Mouse (Mus musculus) small intestine, adult 2 months (tissue): ENCODE measurements around the gene Selenof. TPM values are rescaled to one million over a fixed set of nuclear protein-coding genes. Genes with fewer than 3 reads are reported as not detected.

Experiments
- H3K27ac ChIP-seq: fragments of 200-500 bp; 2 replicates; pipeline ENCODE4 v1.5.1; 2012; ENCODE audit warnings: low read depth, low read length, control low read depth, inconsistent platforms; ENCODE audit not compliant: insufficient read depth
- H3K27me3 ChIP-seq: fragments of 200-500 bp; 2 replicates; pipeline ENCODE4 v1.6.1; 2012; ENCODE audit warnings: mild to moderate bottlenecking, moderate library complexity, low read length, inconsistent platforms; ENCODE audit not compliant: control insufficient read depth, insufficient read depth
- H3K36me3 ChIP-seq: fragments of 200-500 bp; 2 replicates; pipeline ENCODE4 v1.6.1; 2012; ENCODE audit warnings: mild to moderate bottlenecking, low read length, control low read depth, inconsistent platforms; ENCODE audit not compliant: control insufficient read depth, insufficient read depth
- H3K4me1 ChIP-seq: fragments of 200-500 bp; 2 replicates; pipeline ENCODE4 v1.6.1; 2012; ENCODE audit warnings: low read length, inconsistent platforms, mixed read lengths; ENCODE audit not compliant: control insufficient read depth, insufficient read depth, insufficient read length
- H3K4me3 ChIP-seq: fragments of 200-500 bp; 2 replicates; pipeline ENCODE4 v1.5.1; 2012; ENCODE audit warnings: low read depth, mild to moderate bottlenecking, control low read depth, inconsistent platforms, low read length, moderate library complexity
- CTCF ChIP-seq: fragments of 200-500 bp; IDR thresholded peaks from 2 replicates; pipeline ENCODE4 v1.5.1; 2012; ENCODE audit warnings: low read depth, mild to moderate bottlenecking, control low read depth, inconsistent platforms, low read length, moderate library complexity, mixed read lengths; ENCODE audit not compliant: insufficient replicate concordance, insufficient read length; ENCODE audit errors: extremely low read depth
- POLR2A ChIP-seq: fragments of 200-500 bp; IDR thresholded peaks from 2 replicates; pipeline ENCODE4 v1.6.1; 2012; ENCODE audit warnings: low read depth, mild to moderate bottlenecking, control low read depth, inconsistent platforms, low read length, moderate library complexity
- WGBS: fragments of 180-500 bp; shearing (Covaris S2); methylation state at CpG from one replicate; pipeline ENCODE4 v1.1.7; 2018; 5-methylcytosine and 5-hydroxymethylcytosine counted together
- polyA plus RNA-seq: library from polyadenylated mRNA; depleted of rRNA; stranded (reverse); fragments of >200 nt; gene quantifications from 2 replicates; pipeline ENCODE4 v1.2.3, GENCODE M21; 2012

The Selenof gene
- polyA plus RNA-seq, 1 experiment = 74.2 TPM

GRCm38 (mm10) chr3:144614698-144615097, 44.6 kb downstream of the Selenof start:
- Histone ChIP-seq H3K4me3 (no peak overlapping the region), H3K4me1 (peaks cover 23% of the 10 kb centered on the region), H3K27ac (no peak overlapping the region), H3K27me3 (no peaks in the 10 kb centered on the region), H3K36me3 (no peaks in the 10 kb centered on the region)
- WGBS = 77% methylated on average over 10 of the region's 10 CpGs
- TF ChIP-seq CTCF = no peak
- no peak for TF ChIP-seq POLR2A

GRCm38 (mm10) chr3:144615459-144615858, 45.4 kb downstream of the Selenof start:
- TF ChIP-seq POLR2A (no peak), CTCF (no peak)
- H3K27ac ChIP-seq = no peak overlapping the region
- H3K4me1 ChIP-seq = peaks cover 21% of the 10 kb centered on the region
- H3K27me3 ChIP-seq = no peaks in the 10 kb centered on the region
- no peak overlapping the region for H3K4me3 ChIP-seq
- WGBS = 71% methylated on average over 9 of the region's 9 CpGs
- no peaks in the 10 kb centered on the region for H3K36me3 ChIP-seq

GRCm38 (mm10) chr3:144616654-144617425, 46.7 kb downstream of the Selenof start:
- 0 out of 2 replicates have a peak overlapping the region, but pooled peaks have one; percentile 4 for H3K27ac ChIP-seq
- WGBS = 60% methylated on average over 8 of the region's 8 CpGs

GRCm38 (mm10) chr3:144617633-144618180, 47.6 kb downstream of the Selenof start:
- WGBS = 69% methylated on average over 10 of the region's 10 CpGs
- Histone ChIP-seq H3K27me3 (no peaks in the 10 kb centered on the region; the same call in 1 of the 2 replicates), H3K4me1 (peaks cover 2% of the 10 kb centered on the region; the same call in 1 of the 2 replicates), H3K27ac (peak overlapping the region; percentile 27), H3K36me3 (no peaks in the 10 kb centered on the region), H3K4me3 (no peak overlapping the region)
- no peak for TF ChIP-seq CTCF
- TF ChIP-seq POLR2A = no peak

More at GRCm38 (mm10) chr3:144616654-144617425, 46.7 kb downstream of the Selenof start:
- peaks cover 8% of the 10 kb centered on the region; the same call in 1 of the 2 replicates for H3K4me1 ChIP-seq
- no peaks in the 10 kb centered on the region for H3K36me3 ChIP-seq
- no peak overlapping the region for H3K4me3 ChIP-seq
- no peak for TF ChIP-seq POLR2A
- peak; percentile 81 for TF ChIP-seq CTCF
- no peaks in the 10 kb centered on the region for H3K27me3 ChIP-seq

- H3K4me3 ChIP-seq = no peak overlapping the region
- H3K4me1 ChIP-seq = no peaks in the 10 kb centered on the region
- no peak overlapping the region for H3K27ac ChIP-seq
- H3K27me3 ChIP-seq = no peaks in the 10 kb centered on the region; the same call in 1 of the 2 replicates
- H3K36me3 ChIP-seq = no peaks in the 10 kb centered on the region
- 84% methylated on average over 13 of the region's 13 CpGs for WGBS
- TF ChIP-seq CTCF (no peak), POLR2A (no peak)
Observed at GRCm38 (mm10) chr3:144622930-144623612, 53.0 kb downstream of the Selenof start.

GRCm38 (mm10) chr3:144625691-144626090, 55.6 kb downstream of the Selenof start:
- Histone ChIP-seq H3K4me1 (no peaks in the 10 kb centered on the region), H3K27ac (no peak overlapping the region), H3K4me3 (no peak overlapping the region), H3K27me3 (no peaks in the 10 kb centered on the region; the same call in 1 of the 2 replicates), H3K36me3 (no peaks in the 10 kb centered on the region)
- TF ChIP-seq POLR2A (no peak), CTCF (no peak)
- WGBS = 78% methylated on average over 5 of the region's 5 CpGs
